Mouse (Mus musculus) midbrain, embryonic 12.5 days (tissue): ENCODE measurements at regions not wholly inside any gene's neighbourhood (a gene's known extent, or its start where the extent isn't known, plus 50 kb on each side); places are given as distances from the start of the nearest gene placed in this dataset.
"Not testable (repeated sequence)": the region's sequence is repeated elsewhere in the genome, so short reads cannot be mapped to it uniquely, and the experiment has no call there.

Experiments
- ATAC-seq: fragments of 200-750 bp; cut with Nextera tagmentation; 2 replicates; pipeline ENCODE4 v1.8.0; 2017; ENCODE audit warnings: low read depth, moderate TSS enrichment, moderate library complexity; ENCODE audit not compliant: low FRiP score
- H3K27ac ChIP-seq: fragments of 300-500 bp; sonication (generic); replicated peaks from 2 replicates; pipeline ENCODE4 v1.5.1; 2016; ENCODE audit warnings: mild to moderate bottlenecking
- H3K27me3 ChIP-seq: fragments of 300-500 bp; sonication (generic); 2 replicates; pipeline ENCODE4 v1.6.1; 2016; ENCODE audit warnings: mild to moderate bottlenecking
- H3K36me3 ChIP-seq: fragments of 300-500 bp; sonication (generic); 2 replicates; pipeline ENCODE4 v1.6.1; 2016
- H3K4me1 ChIP-seq: fragments of 300-500 bp; sonication (generic); 2 replicates; pipeline ENCODE4 v1.6.1; 2016
- H3K4me2 ChIP-seq: fragments of 300-500 bp; sonication (generic); replicated peaks from 2 replicates; pipeline ENCODE4 v1.6.1; 2016; ENCODE audit warnings: mild to moderate bottlenecking, moderate library complexity
- H3K4me3 ChIP-seq: fragments of 300-500 bp; sonication (generic); 2 replicates; pipeline ENCODE4 v1.5.1; 2016; ENCODE audit warnings: mild to moderate bottlenecking
- H3K9ac ChIP-seq: fragments of 300-500 bp; sonication (generic); replicated peaks from 2 replicates; pipeline ENCODE4 v1.6.1; 2016; ENCODE audit warnings: mild to moderate bottlenecking, moderate library complexity
- H3K9me3 ChIP-seq: fragments of 300-500 bp; sonication (generic); 2 replicates; pipeline ENCODE4 v1.6.1; 2016; ENCODE audit warnings: mild to moderate bottlenecking
- WGBS: fragments of 180-500 bp; shearing (Covaris S2); methylation state at CpG from one replicate; pipeline ENCODE4 v1.1.7; 2016; 5-methylcytosine and 5-hydroxymethylcytosine counted together

- ATAC-seq = no peak
- H3K9me3 ChIP-seq = no peaks in the 10 kb centered on the region
- no peak overlapping the region for H3K4me2 ChIP-seq
- 92% methylated on average over 13 of the region's 13 CpGs for WGBS
- no peaks in the 10 kb centered on the region for H3K36me3 ChIP-seq
- H3K9ac ChIP-seq = no peak overlapping the region
- no peaks in the 10 kb centered on the region for H3K4me1 ChIP-seq
- H3K27ac ChIP-seq = no peak overlapping the region
- H3K4me3 ChIP-seq = no peak overlapping the region
- no peaks in the 10 kb centered on the region for H3K27me3 ChIP-seq
These were observed 93.0 kb downstream of the Btg1 start for GRCm38 (mm10) chr10:96709698-96710356.

GRCm38 (mm10) chr10:96711993-96712392, 95.2 kb downstream of the Btg1 start:
- Histone ChIP-seq H3K36me3 (no peaks in the 10 kb centered on the region), H3K27ac (no peak overlapping the region), H3K4me2 (no peak overlapping the region), H3K4me1 (peaks cover 6% of the 10 kb centered on the region), H3K27me3 (no peaks in the 10 kb centered on the region), H3K9ac (no peak overlapping the region), H3K4me3 (no peak overlapping the region), H3K9me3 (no peaks in the 10 kb centered on the region)
- ATAC-seq = no peak
- WGBS = 81% methylated on average over 2 of the region's 2 CpGs

GRCm38 (mm10) chr10:96714702-96715101, 97.9 kb downstream of the Btg1 start:
- Histone ChIP-seq H3K4me1 (peaks cover 16% of the 10 kb centered on the region), H3K9ac (no peak overlapping the region), H3K4me3 (no peak overlapping the region), H3K27ac (no peak overlapping the region), H3K27me3 (peaks cover 3% of the 10 kb centered on the region; the same call in 1 of the 2 replicates), H3K9me3 (no peaks in the 10 kb centered on the region), H3K4me2 (no peak overlapping the region), H3K36me3 (no peaks in the 10 kb centered on the region)
- ATAC-seq = no peak
- 79% methylated on average over 2 of the region's 2 CpGs for WGBS

GRCm38 (mm10) chr10:96717281-96717680, 100.5 kb downstream of the Btg1 start:
- WGBS = 37% methylated on average over 7 of the region's 7 CpGs
- H3K9ac ChIP-seq = no peak overlapping the region
- H3K4me3 ChIP-seq = no peak overlapping the region
- no peak overlapping the region for H3K27ac ChIP-seq
- peak; percentile 66 for ATAC-seq
- H3K4me2 ChIP-seq = no peak overlapping the region
- H3K27me3 ChIP-seq = peaks cover 3% of the 10 kb centered on the region; the same call in 1 of the 2 replicates
- peaks cover 33% of the 10 kb centered on the region for H3K4me1 ChIP-seq
- H3K36me3 ChIP-seq = no peaks in the 10 kb centered on the region
- H3K9me3 ChIP-seq = no peaks in the 10 kb centered on the region

GRCm38 (mm10) chr10:96718706-96719105, 101.9 kb downstream of the Btg1 start:
- H3K36me3 ChIP-seq, H3K4me2 ChIP-seq, H3K4me3 ChIP-seq, ATAC-seq, H3K27me3 ChIP-seq, H3K9ac ChIP-seq, H3K9me3 ChIP-seq, H3K27ac ChIP-seq: not testable (repeated sequence)
- WGBS = 92% methylated on average over 7 of the region's 7 CpGs
- peaks cover 40% of the 10 kb centered on the region for H3K4me1 ChIP-seq

- whole genome bisulfite sequencing = 81% methylated on average over 7 of the region's 7 CpGs
These were observed 103.5 kb downstream of the Btg1 start for GRCm38 (mm10) chr10:96720281-96720711.

GRCm38 (mm10) chr10:96720956-96721688, 104.3 kb downstream of the Btg1 start:
- Histone ChIP-seq H3K4me3 (no peak overlapping the region), H3K36me3 (no peaks in the 10 kb centered on the region), H3K27ac (no peak overlapping the region), H3K9ac (no peak overlapping the region), H3K4me2 (no peak overlapping the region), H3K27me3 (peaks cover 3% of the 10 kb centered on the region; the same call in 1 of the 2 replicates), H3K4me1 (peaks cover 49% of the 10 kb centered on the region), H3K9me3 (no peaks in the 10 kb centered on the region)
- peak; percentile 50 for ATAC-seq
- 22% methylated on average over 9 of the region's 9 CpGs for WGBS

More at GRCm38 (mm10) chr10:96720281-96720711, 103.5 kb downstream of the Btg1 start:
- no peaks in the 10 kb centered on the region for H3K36me3 ChIP-seq
- H3K9ac ChIP-seq = no peak overlapping the region
- no peak overlapping the region for H3K27ac ChIP-seq
- H3K4me2 ChIP-seq = no peak overlapping the region
- H3K4me1 ChIP-seq = peaks cover 49% of the 10 kb centered on the region
- H3K4me3 ChIP-seq = no peak overlapping the region
- H3K9me3 ChIP-seq = no peaks in the 10 kb centered on the region
- ATAC-seq = no peak
- peaks cover 3% of the 10 kb centered on the region; the same call in 1 of the 2 replicates for H3K27me3 ChIP-seq

- Histone ChIP-seq H3K9me3 (no peaks in the 10 kb centered on the region), H3K27me3 (peaks cover 3% of the 10 kb centered on the region; the same call in 1 of the 2 replicates), H3K4me2 (no peak overlapping the region), H3K9ac (no peak overlapping the region), H3K36me3 (no peaks in the 10 kb centered on the region), H3K27ac (no peak overlapping the region), H3K4me1 (peaks cover 38% of the 10 kb centered on the region), H3K4me3 (no peak overlapping the region)
- WGBS = 30% methylated on average over 9 of the region's 9 CpGs
- ATAC-seq = peak; percentile 86
These were observed 105.7 kb downstream of the Btg1 start for GRCm38 (mm10) chr10:96722491-96722890.

GRCm38 (mm10) chr10:96723071-96723470, 106.3 kb downstream of the Btg1 start:
- no peak for ATAC-seq

GRCm38 (mm10) chr10:96724436-96725175, 107.8 kb downstream of the Btg1 start:
- no peak overlapping the region for H3K27ac ChIP-seq
- ATAC-seq = no peak
- no peak overlapping the region for H3K4me2 ChIP-seq
- H3K36me3 ChIP-seq = no peaks in the 10 kb centered on the region
- 56% methylated on average over 11 of the region's 11 CpGs for WGBS
- H3K4me1 ChIP-seq = peaks cover 33% of the 10 kb centered on the region
- no peaks in the 10 kb centered on the region for H3K27me3 ChIP-seq
- H3K4me3 ChIP-seq = no peak overlapping the region
- no peaks in the 10 kb centered on the region for H3K9me3 ChIP-seq
- H3K9ac ChIP-seq = no peak overlapping the region

More at GRCm38 (mm10) chr10:96723071-96723470, 106.3 kb downstream of the Btg1 start:
- WGBS = 93% methylated on average over 6 of the region's 6 CpGs
- no peak overlapping the region for H3K4me3 ChIP-seq
- H3K27me3 ChIP-seq = peaks cover 1% of the 10 kb centered on the region; the same call in 1 of the 2 replicates
- H3K36me3 ChIP-seq = no peaks in the 10 kb centered on the region
- H3K9me3 ChIP-seq = no peaks in the 10 kb centered on the region
- no peak overlapping the region for H3K27ac ChIP-seq
- peaks cover 33% of the 10 kb centered on the region for H3K4me1 ChIP-seq
- no peak overlapping the region for H3K9ac ChIP-seq
- H3K4me2 ChIP-seq = no peak overlapping the region

- Histone ChIP-seq H3K27me3 (no peaks in the 10 kb centered on the region), H3K9me3 (no peaks in the 10 kb centered on the region), H3K4me2 (no peak overlapping the region), H3K9ac (no peak overlapping the region), H3K36me3 (no peaks in the 10 kb centered on the region), H3K27ac (no peak overlapping the region), H3K4me3 (no peak overlapping the region), H3K4me1 (peaks cover 18% of the 10 kb centered on the region; the same call in 1 of the 2 replicates)
- 89% methylated on average over 12 of the region's 12 CpGs for WGBS
- ATAC-seq = no peak
These were observed 110.3 kb downstream of the Btg1 start for GRCm38 (mm10) chr10:96726801-96727780.
